Mouse (Mus musculus) CH12.LX (cell line): ENCODE data around the gene Spag8. TPM values are rescaled to one million over a fixed set of nuclear protein-coding genes. Genes with fewer than 3 reads are reported as not detected.

Experiments used
- DNase-seq: peaks from one replicate; pipeline ENCODE4 v3.0.0-alpha.2; 2013; ENCODE audit errors: extremely low read depth
- H3K27ac ChIP-seq: 2 replicates; pipeline ENCODE4 v1.5.1; 2012; ENCODE audit warnings: low read depth, mild to moderate bottlenecking, control low read depth, moderate library complexity; ENCODE audit not compliant: insufficient read depth
- H3K27me3 ChIP-seq: replicated peaks from 2 replicates; pipeline ENCODE3; 2012; ENCODE audit warnings: inconsistent platforms
- H3K36me3 ChIP-seq, 2 experiments: replicated peaks in 1 of 2; 2 replicates each; pipeline versions ENCODE3 to v1.6.1; 2012; ENCODE audit warnings: inconsistent platforms in 1 of 2, low read length in 1 of 2, mild to moderate bottlenecking in 1 of 2, mixed read lengths in 1 of 2, moderate library complexity in 1 of 2; ENCODE audit not compliant: control insufficient read depth in 1 of 2, insufficient read depth in 1 of 2
- H3K4me1 ChIP-seq, 2 experiments: 2 replicates each; pipeline ENCODE4 v1.6.1; 2012; ENCODE audit warnings: inconsistent platforms in 1 of 2, moderate library complexity in 1 of 2; ENCODE audit not compliant: insufficient read depth in 2 of 2, control insufficient read depth in 1 of 2
- H3K4me2 ChIP-seq: 2 replicates; pipeline ENCODE4 v1.6.1; 2012; ENCODE audit warnings: low read depth, mild to moderate bottlenecking, control low read depth; ENCODE audit not compliant: poor library complexity, insufficient read depth, severe bottlenecking
- H3K4me3 ChIP-seq, 3 experiments: fragments of 150-350 bp in 1 of 3; sonication (generic) in 1 of 3; replicated peaks in 1 of 3; 2 replicates each; pipeline versions ENCODE3 to v1.5.1; 2011 to 2012; ENCODE audit warnings: low read depth in 2 of 3, low read length in 2 of 3, mild to moderate bottlenecking in 2 of 3, moderate library complexity in 2 of 3, control low read depth in 1 of 3, improper control_type of control experiment in 1 of 3, inconsistent platforms in 1 of 3, mixed read lengths in 1 of 3; ENCODE audit not compliant: poor library complexity in 1 of 3
- H3K79me2 ChIP-seq: replicated peaks from 2 replicates; pipeline ENCODE4 v1.6.1; 2012; ENCODE audit warnings: mild to moderate bottlenecking, moderate library complexity; ENCODE audit not compliant: control insufficient read depth, poor library complexity, insufficient read depth, severe bottlenecking; ENCODE audit errors: extremely low read depth
- H3K9ac ChIP-seq: 2 replicates; pipeline ENCODE4 v1.6.1; 2012; ENCODE audit warnings: low read depth, mild to moderate bottlenecking, control low read depth, moderate library complexity; ENCODE audit not compliant: insufficient read depth
- H3K9me3 ChIP-seq: replicated peaks from 2 replicates; pipeline ENCODE3; 2012; ENCODE audit warnings: low read length, inconsistent platforms, mixed read lengths
- BHLHE40 ChIP-seq: IDR thresholded peaks from 2 replicates; pipeline ENCODE4 v1.6.1; 2011; ENCODE audit warnings: mild to moderate bottlenecking, low read depth, low read length, improper control_type of control experiment
- CTCF ChIP-seq, 2 experiments: IDR thresholded peaks in 1 of 2; conservative IDR thresholded peaks in 1 of 2; 2 replicates each; pipeline ENCODE4 v1.5.1; 2011 to 2012; ENCODE audit warnings: low read depth in 2 of 2, low read length in 2 of 2, improper control_type of control experiment in 1 of 2, inconsistent platforms in 1 of 2, mild to moderate bottlenecking in 1 of 2, moderate library complexity in 1 of 2
- E2F4 ChIP-seq: IDR thresholded peaks from 2 replicates; pipeline ENCODE4 v1.6.1; 2011; ENCODE audit warnings: low read depth, low read length, improper control_type of control experiment; ENCODE audit not compliant: insufficient replicate concordance
- ETS1 ChIP-seq: conservative IDR thresholded peaks from 2 replicates; pipeline ENCODE4 v1.6.1; 2012; ENCODE audit warnings: low read depth, mild to moderate bottlenecking, inconsistent platforms, low read length, improper control_type of control experiment, moderate library complexity
- HCFC1 ChIP-seq: IDR thresholded peaks from 2 replicates; pipeline ENCODE4 v1.6.1; 2012; ENCODE audit warnings: low read depth, mild to moderate bottlenecking, inconsistent platforms, low read length, improper control_type of control experiment
- JUND ChIP-seq: conservative IDR thresholded peaks from 2 replicates; pipeline ENCODE4 v1.6.1; 2011; ENCODE audit warnings: low read depth, low read length, improper control_type of control experiment
- KAT2A ChIP-seq: IDR thresholded peaks from 2 replicates; pipeline ENCODE4 v1.6.1; 2012; ENCODE audit warnings: low read length, improper control_type of control experiment, inconsistent platforms; ENCODE audit not compliant: insufficient replicate concordance
- MAFK ChIP-seq: IDR thresholded peaks from 2 replicates; pipeline ENCODE4 v1.6.1; 2011; ENCODE audit warnings: low read length, improper control_type of control experiment; ENCODE audit not compliant: insufficient replicate concordance
- MAX ChIP-seq: IDR thresholded peaks from 2 replicates; pipeline ENCODE4 v1.6.1; 2011; ENCODE audit warnings: low read length, improper control_type of control experiment
- MAZ ChIP-seq: IDR thresholded peaks from 2 replicates; pipeline ENCODE4 v1.6.1; 2012; ENCODE audit warnings: low read depth, mild to moderate bottlenecking, inconsistent platforms, low read length, improper control_type of control experiment, moderate library complexity
- MEF2A ChIP-seq: IDR thresholded peaks from 2 replicates; pipeline ENCODE4 v1.6.1; 2014; ENCODE audit warnings: low read depth, mild to moderate bottlenecking, inconsistent platforms, low read length, improper control_type of control experiment, borderline replicate concordance
- NELFE ChIP-seq: IDR thresholded peaks from 2 replicates; pipeline ENCODE4 v1.6.1; 2011; ENCODE audit warnings: low read depth, low read length, improper control_type of control experiment
- NRF1 ChIP-seq: IDR thresholded peaks from 2 replicates; pipeline ENCODE4 v1.6.1; 2014; ENCODE audit warnings: low read depth, mild to moderate bottlenecking, inconsistent platforms, low read length, improper control_type of control experiment, moderate library complexity
- PAX5 ChIP-seq: IDR thresholded peaks from 2 replicates; pipeline ENCODE4 v1.6.1; 2012; ENCODE audit warnings: low read length, inconsistent platforms, mixed read lengths
- SMC3 ChIP-seq: IDR thresholded peaks from 2 replicates; pipeline ENCODE4 v1.6.1; 2011; ENCODE audit warnings: low read depth, low read length, improper control_type of control experiment
- TBP ChIP-seq: conservative IDR thresholded peaks from 2 replicates; pipeline ENCODE4 v1.6.1; 2011; ENCODE audit warnings: low read depth, low read length, improper control_type of control experiment
- ZKSCAN1 ChIP-seq: IDR thresholded peaks from 2 replicates; pipeline ENCODE4 v1.6.1; 2012; ENCODE audit warnings: low read depth, inconsistent platforms, low read length, improper control_type of control experiment, borderline replicate concordance
- ZMIZ1 ChIP-seq: IDR thresholded peaks from 2 replicates; pipeline ENCODE4 v1.6.1; 2012; ENCODE audit warnings: low read depth, mild to moderate bottlenecking, inconsistent platforms, low read length, improper control_type of control experiment
- dilution Hi-C: fragments of 300-500 bp; cut with MboI; formaldehyde crosslinking; loops from 2 replicates; pipeline ENCODE4 v1.14.3; 2020; ENCODE audit warnings: low sequenced_read_pairs; ENCODE audit not compliant: extremely low pct_unique_long_range_greater_than_20kb, extremely low pct_ligation_motif_present
- in situ Hi-C: fragments of 300-500 bp; cut with MboI; formaldehyde crosslinking; loops from 3 replicates; pipeline ENCODE4 v1.14.3; 2019; ENCODE audit warnings: low sequenced_read_pairs, low pct_ligation_motif_present, low pct_unique_long_range_greater_than_20kb, mixed read lengths
- polyA plus RNA-seq: library from polyadenylated mRNA; unstranded; fragments of >175 nt; gene quantifications from 2 replicates; pipeline ENCODE4 v1.2.1, GENCODE M21; 2012; ENCODE audit warnings: low read depth; ENCODE audit not compliant: insufficient read length
- total RNA-seq, 2 experiments: library from RNA; depleted of rRNA; stranded (reverse); fragments of 300-350 nt in 1 of 2; fragments of >200 nt in 1 of 2; gene quantifications; 2 replicates each; pipeline ENCODE4 v1.2.3; 2012 to 2014

The Spag8 gene
- total and polyA plus RNA-seq, 3 experiments = 0.08 TPM; not detected in 2

- no peaks in the 10 kb centered on the region for H3K36me3 ChIP-seq
- TF ChIP-seq KAT2A = no peak
- no peak for TF ChIP-seq NRF1
- TF ChIP-seq PAX5 = no peak
- TF ChIP-seq ZKSCAN1 = no peak
- TF ChIP-seq BHLHE40 = no peak
- TF ChIP-seq, all 38 proteins: peak for 0
- DNase-seq = no peak
- in situ Hi-C loops (no loop called here), dilution Hi-C loops (no loop called here)
- Histone ChIP-seq H3K4me1 (no peaks in the 10 kb centered on the region), H3K9ac (no peak overlapping the region), H3K27ac (no peak overlapping the region), H3K79me2 (no peaks in the 10 kb centered on the region), H3K27me3 (peaks cover 94% of the 10 kb centered on the region), H3K4me3 (no peak overlapping the region), H3K9me3 (no peaks in the 10 kb centered on the region), H3K4me2 (no peak overlapping the region)
Measured at GRCm38 (mm10) chr4:43674974-43675373, 21.6 kb upstream of the Spag8 start.

GRCm38 (mm10) chr4:43673703-43674102 lies 20.3 kb upstream of the Spag8 start:
- Histone ChIP-seq H3K27me3 (peaks cover 90% of the 10 kb centered on the region), H3K9ac (no peak overlapping the region), H3K36me3 (no peaks in the 10 kb centered on the region), H3K4me2 (no peak overlapping the region), H3K4me1 (peaks cover 0 to 7% of the 10 kb centered on the region in 2 experiments; a peak in 3 of 4 replicates), H3K27ac (no peak overlapping the region), H3K4me3 (no peak overlapping the region), H3K9me3 (no peaks in the 10 kb centered on the region), H3K79me2 (no peaks in the 10 kb centered on the region)
- DNase-seq = no peak
- dilution Hi-C loops = no loop called here
- in situ Hi-C loops = no loop called here
- TF ChIP-seq TBP (no peak), JUND (no peak), ETS1 (no peak), MAX (no peak), ZMIZ1 (no peak), E2F4 (no peak), MEF2A (no peak), HCFC1 (no peak), MAZ (no peak), MAFK (no peak), NELFE (no peak), PAX5 (no peak), SMC3 (no peak), CTCF (conservative IDR thresholded peaks at IDR 0.05 in 1 of 2, IDR thresholded peaks at IDR 0.05 in 1 of 2; ENCODE audit: low read depth in 2 of 2, low read length in 2 of 2) (no peak)
- TF ChIP-seq, all 38 proteins: peak for 0
